Mouse (Mus musculus): Measurements from ENCODE around the gene Thtpa. TPM values are rescaled to one million over a fixed set of nuclear protein-coding genes. Genes with fewer than 3 reads are reported as not detected.
A peak's percentile ranks its signal among the peaks of the same experiment; 100 is the strongest.

Gene Thtpa
- total and polyA plus RNA-seq, 3 experiments, result 9.0 to 13.2 TPM; not detected in 1

DNA sequence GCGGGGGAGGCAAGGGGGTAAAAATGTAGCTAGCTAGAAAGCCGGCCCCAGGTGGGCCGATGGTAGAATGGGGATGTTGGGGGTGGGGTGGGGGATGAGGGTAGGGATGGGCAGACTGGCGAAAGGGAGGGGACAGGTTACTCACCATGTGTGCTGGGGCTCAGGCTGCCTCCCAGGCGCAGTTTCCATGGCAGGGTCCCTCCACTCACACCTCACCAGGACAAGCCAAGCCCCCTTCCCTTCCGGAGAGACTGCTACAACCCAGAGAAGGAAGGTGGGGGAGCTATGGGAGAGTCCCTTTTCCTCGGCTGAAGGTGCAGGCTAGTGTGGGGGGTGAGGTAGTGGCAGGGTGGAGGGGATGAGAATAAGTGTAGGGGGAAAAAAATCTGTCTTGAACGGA, 21.3 kb downstream of the Thtpa start:
- Histone ChIP-seq H3K4me1 (ENCODE audit: control insufficient read depth in 1 of 2, insufficient read depth in 2 of 2, low read length in 2 of 2) (no peaks in the 10 kb centered on the region), H3K36me3 (ENCODE audit: control insufficient read depth in 1 of 2, insufficient read depth in 2 of 2, low read length in 2 of 2) (no peaks in the 10 kb centered on the region), H3K27ac (ENCODE audit: control insufficient read depth, low read depth, low read length) (no peak overlapping the region), H3K9me3 (replicated peaks; ENCODE audit: insufficient read depth, low read length) (no peaks in the 10 kb centered on the region), H3K9ac (ENCODE audit: control insufficient read depth, low read depth, low read length, poor library complexity, severe bottlenecking) (no peak overlapping the region), H3K27me3 (ENCODE audit: control insufficient read depth in 1 of 2, insufficient read depth in 2 of 2, low read length in 2 of 2) (peaks cover 0 to 5% of the 10 kb centered on the region in 2 experiments; a peak in 2 of 4 replicates), H3K4me3 (ENCODE audit: control insufficient read depth in 1 of 2, insufficient read depth in 1 of 2, low read depth in 2 of 2, low read length in 2 of 2) (no peak overlapping the region), H3K79me2 (ENCODE audit: control insufficient read depth, insufficient read depth, low read length, poor library complexity) (no peaks in the 10 kb centered on the region)
- TF ChIP-seq MXI1 (IDR thresholded peaks at IDR 0.05; ENCODE audit: low read depth, low read length), result no peak
- no peak for TF ChIP-seq CHD2 (IDR thresholded peaks at IDR 0.05; ENCODE audit: low read length)
- no peak for TF ChIP-seq ZC3H11A (IDR thresholded peaks at IDR 0.05; ENCODE audit: low read depth, low read length)
- no peak for TF ChIP-seq RCOR1 (IDR thresholded peaks at IDR 0.05; ENCODE audit: low read depth, low read length)
- TF ChIP-seq ZNF384 (IDR thresholded peaks at IDR 0.05; ENCODE audit: low read depth, low read length), result no peak
- DNase-seq (ENCODE audit: low read depth, low spot score), result no peak

- no peaks in the 10 kb centered on the region for H3K36me3 ChIP-seq (ENCODE audit: control insufficient read depth in 1 of 2, insufficient read depth in 2 of 2, low read length in 2 of 2)
- H3K27me3 ChIP-seq (ENCODE audit: control insufficient read depth in 1 of 2, insufficient read depth in 2 of 2, low read length in 2 of 2), result peaks cover 0 to under 1% of the 10 kb centered on the region in 2 experiments; a peak in 1 of 4 replicates
- TF ChIP-seq TCF12 (IDR thresholded peaks at IDR 0.05; ENCODE audit: low read depth, low read length), result no peak
- no peak for TF ChIP-seq MYB (IDR thresholded peaks at IDR 0.05; ENCODE audit: low read depth, low read length)
- no peak within 1 kb of the TSS for H3K27ac ChIP-seq (ENCODE audit: control insufficient read depth, low read depth, low read length)
- H3K79me2 ChIP-seq (ENCODE audit: control insufficient read depth, insufficient read depth, low read length, poor library complexity), result no peaks in the 10 kb centered on the region
- H3K9ac ChIP-seq (ENCODE audit: control insufficient read depth, low read depth, low read length, poor library complexity, severe bottlenecking), result no peak within 1 kb of the TSS
- H3K4me1 ChIP-seq (ENCODE audit: control insufficient read depth in 1 of 2, insufficient read depth in 2 of 2, low read length in 2 of 2), result no peaks in the 10 kb centered on the region
- H3K9me3 ChIP-seq (replicated peaks; ENCODE audit: insufficient read depth, low read length), result no peaks in the 10 kb centered on the region
- DNase-seq (ENCODE audit: low read depth, low spot score), result no peak
- no peak within 1 kb of the TSS for H3K4me3 ChIP-seq (ENCODE audit: control insufficient read depth in 1 of 2, insufficient read depth in 1 of 2, low read depth in 2 of 2, low read length in 2 of 2)
These were observed 22.0 kb downstream of the Thtpa start, which contains the start of gene Jph4 for GRCm38 (mm10) chr14:55116425-55117200. Gene Jph4 (minus strand): TSS chr14:55116935.

DNA sequence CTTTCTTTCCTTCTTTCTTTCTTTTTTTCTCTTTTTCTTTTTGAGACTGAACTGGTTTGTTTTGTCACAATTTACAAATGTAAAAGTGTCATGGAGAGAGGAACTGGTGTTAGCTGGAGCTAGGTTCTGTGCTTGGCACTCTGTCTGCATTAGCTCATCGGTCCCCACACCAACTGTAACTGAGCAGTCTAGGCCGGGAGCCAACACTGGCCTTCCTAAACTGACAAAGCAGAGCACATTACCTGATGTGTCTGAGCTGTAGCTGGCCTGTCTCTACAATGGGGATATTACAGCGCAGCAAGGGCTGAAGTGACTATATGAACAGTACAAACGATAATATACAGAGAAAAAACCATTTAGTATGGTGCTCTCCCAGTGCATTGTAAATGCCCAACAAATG, 24.3 kb downstream of the Thtpa start:
- Histone ChIP-seq H3K9me3 (replicated peaks; ENCODE audit: insufficient read depth, low read length) (no peaks in the 10 kb centered on the region), H3K36me3 (ENCODE audit: control insufficient read depth in 1 of 2, insufficient read depth in 2 of 2, low read length in 2 of 2) (no peaks in the 10 kb centered on the region), H3K27me3 (ENCODE audit: control insufficient read depth in 1 of 2, insufficient read depth in 2 of 2, low read length in 2 of 2) (peaks cover 0 to 4% of the 10 kb centered on the region in 2 experiments; a peak in 1 of 4 replicates), H3K4me3 (ENCODE audit: control insufficient read depth in 1 of 2, insufficient read depth in 1 of 2, low read depth in 2 of 2, low read length in 2 of 2) (no peak overlapping the region), H3K4me1 (ENCODE audit: control insufficient read depth in 1 of 2, insufficient read depth in 2 of 2, low read length in 2 of 2) (no peaks in the 10 kb centered on the region), H3K9ac (ENCODE audit: control insufficient read depth, low read depth, low read length, poor library complexity, severe bottlenecking) (no peak overlapping the region), H3K27ac (ENCODE audit: control insufficient read depth, low read depth, low read length) (no peak overlapping the region), H3K79me2 (ENCODE audit: control insufficient read depth, insufficient read depth, low read length, poor library complexity) (no peaks in the 10 kb centered on the region)
- no peak for TF ChIP-seq TCF12 (IDR thresholded peaks at IDR 0.05; ENCODE audit: low read depth, low read length)
- TF ChIP-seq ZMIZ1 (IDR thresholded peaks at IDR 0.05; ENCODE audit: low read depth, low read length), result no peak
- TF ChIP-seq UBTF (IDR thresholded peaks at IDR 0.05; ENCODE audit: borderline replicate concordance, insufficient read depth, low read depth, low read length), result no peak
- TF ChIP-seq KAT2A (conservative IDR thresholded peaks at IDR 0.05; ENCODE audit: low read depth, low read length), result no peak
- TF ChIP-seq MYC (IDR thresholded peaks at IDR 0.05; ENCODE audit: low read depth, low read length), result no peak
- TF ChIP-seq RAD21 (IDR thresholded peaks at IDR 0.05; ENCODE audit: low read depth, low read length), result no peak
- TF ChIP-seq ZNF384 (IDR thresholded peaks at IDR 0.05; ENCODE audit: low read depth, low read length), result no peak
- TF ChIP-seq NELFE (IDR thresholded peaks at IDR 0.05; ENCODE audit: low read depth, low read length), result no peak
- no peak for TF ChIP-seq CHD2 (IDR thresholded peaks at IDR 0.05; ENCODE audit: low read length)
- TF ChIP-seq MAX (IDR thresholded peaks at IDR 0.05; ENCODE audit: low read length), result no peak
- TF ChIP-seq ELF1 (IDR thresholded peaks at IDR 0.05; ENCODE audit: low read depth, low read length), result no peak
- no peak for TF ChIP-seq BHLHE40 (IDR thresholded peaks at IDR 0.05; ENCODE audit: borderline replicate concordance, low read depth, low read length)
- TF ChIP-seq MEF2A (IDR thresholded peaks at IDR 0.05; ENCODE audit: extremely low read depth, insufficient replicate concordance, low read depth, low read length, poor library complexity, severe bottlenecking), result no peak
- peak; percentile 28 for DNase-seq (ENCODE audit: low read depth, low spot score)

Measured in MEL (cell line).